Mouse (Mus musculus) embryonic facial prominence, embryonic 15.5 days (tissue): Measurements from ENCODE around the gene Ogfrl1. TPM values are rescaled to one million over a fixed set of nuclear protein-coding genes. Genes with fewer than 3 reads are reported as not detected.

Experiments
- ATAC-seq: fragments of 200-750 bp; cut with Nextera tagmentation; 2 replicates; pipeline ENCODE4 v1.8.0; 2017; ENCODE audit warnings: low read depth, moderate TSS enrichment; ENCODE audit not compliant: insufficient number of reproducible peaks, low FRiP score, low TSS enrichment
- H3K27ac ChIP-seq: fragments of 300-500 bp; sonication (generic); replicated peaks from 2 replicates; pipeline ENCODE4 v1.5.1; 2015; ENCODE audit warnings: mild to moderate bottlenecking, inconsistent platforms
- H3K27me3 ChIP-seq: fragments of 300-500 bp; sonication (generic); 2 replicates; pipeline ENCODE4 v1.6.1; 2015; ENCODE audit warnings: inconsistent platforms
- H3K36me3 ChIP-seq: fragments of 300-500 bp; sonication (generic); 2 replicates; pipeline ENCODE4 v1.6.1; 2015; ENCODE audit warnings: mild to moderate bottlenecking, inconsistent platforms
- H3K4me1 ChIP-seq: fragments of 300-500 bp; sonication (generic); 2 replicates; pipeline ENCODE4 v1.6.1; 2015; ENCODE audit warnings: inconsistent platforms
- H3K4me2 ChIP-seq: fragments of 300-500 bp; sonication (generic); replicated peaks from 2 replicates; pipeline ENCODE4 v1.6.1; 2015; ENCODE audit warnings: mild to moderate bottlenecking, inconsistent platforms
- H3K4me3 ChIP-seq: fragments of 300-500 bp; sonication (generic); replicated peaks from 2 replicates; pipeline ENCODE4 v1.5.1; 2015; ENCODE audit warnings: mild to moderate bottlenecking, inconsistent platforms
- H3K9ac ChIP-seq: fragments of 300-500 bp; sonication (generic); 2 replicates; pipeline ENCODE4 v1.6.1; 2015; ENCODE audit warnings: inconsistent platforms
- H3K9me3 ChIP-seq: fragments of 300-500 bp; sonication (generic); replicated peaks from 2 replicates; pipeline ENCODE4 v1.6.1; 2016; ENCODE audit warnings: inconsistent platforms
- WGBS: fragments of 180-500 bp; shearing (Covaris S2); methylation state at CpG from one replicate; pipeline ENCODE4 v1.1.7; 2015; 5-methylcytosine and 5-hydroxymethylcytosine counted together
- polyA plus RNA-seq: library from polyadenylated mRNA; unstranded; fragments of >200 nt; fragmentation: Nextera tagmentation; extraction: Ambion mirVana; gene quantifications from 2 replicates; pipeline ENCODE4 v1.2.1, GENCODE M21; 2015

Gene Ogfrl1
- polyA plus RNA-seq, 1 experiment from 2014 or later: 9.6 TPM

GRCm38 (mm10) chr1:23320591-23321195 lies 76.9 kb downstream of the Ogfrl1 start:
- Histone ChIP-seq H3K4me2 (no peak overlapping the region), H3K27ac (no peak overlapping the region), H3K27me3 (no peaks in the 10 kb centered on the region), H3K4me3 (no peak overlapping the region), H3K9ac (no peak overlapping the region), H3K36me3 (no peaks in the 10 kb centered on the region), H3K9me3 (no peaks in the 10 kb centered on the region), H3K4me1 (no peaks in the 10 kb centered on the region)
- 88% methylated on average over 7 of the region's 7 CpGs for WGBS
- ATAC-seq: no peak
